Mouse (Mus musculus): Measurements from ENCODE around the gene Pdhb.

Gene Pdhb

DNA sequence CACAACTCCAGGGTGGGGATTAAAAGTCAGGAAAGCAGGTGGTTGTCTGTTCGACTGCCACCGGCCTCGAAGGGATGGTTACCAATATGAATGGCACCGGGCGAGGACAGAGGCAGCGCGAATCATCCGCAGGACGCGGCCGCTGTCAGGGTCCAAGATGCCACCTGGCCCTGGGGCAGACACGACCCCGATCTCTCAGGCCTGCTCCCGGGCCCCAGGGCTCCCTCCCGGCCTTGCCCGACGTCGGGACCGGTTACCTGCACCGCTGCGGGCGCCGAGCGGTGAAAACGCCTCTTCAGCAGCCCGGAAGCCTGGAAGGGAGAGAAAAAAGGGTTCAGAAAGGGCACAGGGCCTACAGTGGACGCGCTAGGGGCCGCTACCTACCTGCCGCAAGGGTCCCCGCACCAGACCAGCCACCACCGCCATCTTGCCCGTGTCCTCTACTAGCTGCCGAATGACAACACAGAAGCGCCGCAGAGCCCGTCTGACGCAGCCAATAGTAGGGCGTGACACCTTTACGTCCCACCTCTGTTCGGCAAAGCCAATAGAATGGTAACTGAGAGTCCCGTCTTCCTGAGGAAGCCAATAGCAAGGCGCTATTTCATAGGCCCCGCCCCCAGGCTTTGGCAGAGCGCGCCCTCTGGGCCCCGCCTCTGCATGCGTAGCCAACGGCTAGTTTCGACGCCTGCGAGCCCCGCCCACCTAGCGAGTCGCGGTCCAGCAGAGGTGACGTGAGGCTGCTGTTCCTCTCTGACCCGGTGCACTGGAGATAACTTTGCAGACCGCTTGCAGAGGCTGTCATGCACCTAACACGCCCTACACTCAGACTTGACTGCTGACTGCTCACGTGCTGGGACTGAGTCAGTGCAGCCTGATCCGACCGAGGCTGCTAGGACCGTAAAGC lies at the start of gene Pdhb:
TSS of gene Pdhb (minus strand) at position 519 of the 904 bp plus-strand sequence.
- in situ Hi-C loops (cut with MseI, MboI), result no loop called here

DNA sequence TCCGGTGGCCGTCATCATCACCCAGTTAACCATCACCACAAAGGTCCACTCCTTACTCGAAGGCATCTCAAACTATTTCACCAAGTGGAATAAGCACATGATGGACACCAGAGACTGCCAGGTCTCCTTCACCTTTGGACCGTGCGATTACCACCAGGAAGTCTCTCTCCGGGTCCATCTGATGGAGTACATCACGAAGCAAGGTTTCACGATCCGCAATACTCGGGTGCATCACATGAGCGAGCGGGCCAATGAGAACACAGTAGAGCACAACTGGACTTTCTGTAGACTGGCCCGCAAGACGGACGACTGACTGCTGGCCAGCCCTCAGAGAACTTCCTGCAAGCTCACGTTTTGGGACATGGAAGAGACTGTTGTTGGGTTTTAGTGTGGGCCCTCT lies 49.7 kb upstream of the Pdhb start:
- in situ Hi-C loops (cut with MseI, MboI), result no loop called here

GRCm38 (mm10) chr14:8220912-8221311 lies 48.1 kb upstream of the Pdhb start:
- in situ Hi-C loops (cut with MseI, MboI), result no loop called here

GRCm38 (mm10) chr14:8220306-8220705 lies 47.5 kb upstream of the Pdhb start:
- in situ Hi-C loops (cut with MseI, MboI), result no loop called here

GRCm38 (mm10) chr14:8219876-8220275 lies 47.1 kb upstream of the Pdhb start:
- in situ Hi-C loops (cut with MseI, MboI), result no loop called here

DNA sequence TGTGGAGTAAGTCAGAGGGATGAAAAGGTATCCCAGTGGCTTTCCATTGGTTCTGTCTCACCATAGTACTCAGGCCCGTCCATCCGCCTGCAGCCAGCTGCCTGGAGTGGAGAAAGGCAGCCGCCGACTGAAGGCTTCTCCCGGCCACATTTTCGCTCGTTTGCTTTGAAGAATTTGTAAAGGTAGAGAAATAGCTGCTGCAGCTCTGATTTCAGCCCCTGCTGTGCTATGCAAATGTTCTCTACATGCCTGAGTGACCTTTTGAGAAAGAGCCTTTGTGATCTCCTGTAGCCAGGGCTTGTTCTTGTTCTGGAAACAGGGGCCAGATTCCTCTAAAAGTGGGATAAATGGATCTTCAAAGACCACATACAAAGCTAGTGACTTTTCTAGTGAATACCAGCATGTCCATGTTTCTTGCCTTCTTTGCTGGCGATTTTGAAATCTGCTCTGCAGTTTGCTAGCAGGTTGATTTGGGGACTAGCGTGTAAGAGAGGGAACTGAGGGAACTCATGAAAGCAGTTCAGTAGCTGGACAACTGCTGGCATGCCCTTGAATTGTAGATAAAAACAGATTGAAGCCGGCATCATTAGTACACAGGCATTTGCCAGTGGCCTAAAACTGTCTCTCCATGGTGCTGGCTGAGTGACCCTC lies 46.0 kb upstream of the Pdhb start:
- in situ Hi-C loops (cut with MseI, MboI), result no loop called here

DNA sequence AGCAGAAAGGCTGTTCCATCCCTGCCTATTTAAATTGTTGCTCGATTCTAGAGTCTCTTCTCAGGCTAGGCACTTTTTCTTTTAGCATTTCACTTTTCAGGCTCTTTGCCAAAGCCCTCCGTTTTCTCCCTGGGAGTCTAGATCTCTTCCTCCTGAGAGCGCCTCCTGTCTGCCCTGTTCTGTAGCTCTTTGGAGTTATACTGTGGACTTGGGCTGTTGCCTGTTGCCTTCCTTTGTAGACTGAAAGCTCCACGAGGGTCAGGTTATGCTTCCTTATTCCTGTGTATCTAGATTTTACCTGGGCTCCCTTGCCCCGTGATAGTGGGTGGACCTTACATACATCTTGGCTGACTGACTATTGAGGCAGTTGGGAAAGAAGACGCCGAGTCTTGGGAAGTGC lies 45.4 kb upstream of the Pdhb start:
- in situ Hi-C loops (cut with MseI, MboI), result no loop called here

GRCm38 (mm10) chr14:8216100-8216499 lies 43.3 kb upstream of the Pdhb start:
- in situ Hi-C loops (cut with MseI, MboI), result no loop called here

DNA sequence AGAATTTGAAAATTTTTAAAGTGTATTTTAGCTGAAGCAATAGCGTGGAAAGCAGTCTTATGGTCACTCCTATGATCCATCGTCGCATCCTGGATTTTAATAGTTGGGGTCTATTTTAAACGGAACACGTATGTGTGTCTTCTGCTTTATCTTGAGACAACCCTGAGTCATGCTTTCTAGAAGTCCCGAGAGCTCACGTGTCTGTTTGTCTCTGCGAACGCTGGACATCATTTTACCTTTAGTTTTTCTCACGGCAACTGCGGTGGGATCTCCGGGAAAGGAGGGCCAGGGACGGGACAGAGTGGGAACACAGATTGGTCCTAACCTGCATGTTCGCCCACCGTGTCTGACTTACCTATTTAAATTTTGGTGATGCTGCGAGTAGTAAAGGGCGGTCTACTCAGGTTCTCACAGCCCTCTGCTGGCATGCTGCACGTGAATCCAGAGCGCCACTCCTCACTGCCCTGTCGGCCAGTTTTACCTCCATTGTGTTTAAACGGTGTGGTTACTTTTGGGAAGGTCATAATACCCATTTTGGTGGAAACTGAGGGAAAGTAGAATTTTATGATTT lies 42.5 kb upstream of the Pdhb start:
- in situ Hi-C loops (cut with MseI, MboI), result no loop called here

DNA sequence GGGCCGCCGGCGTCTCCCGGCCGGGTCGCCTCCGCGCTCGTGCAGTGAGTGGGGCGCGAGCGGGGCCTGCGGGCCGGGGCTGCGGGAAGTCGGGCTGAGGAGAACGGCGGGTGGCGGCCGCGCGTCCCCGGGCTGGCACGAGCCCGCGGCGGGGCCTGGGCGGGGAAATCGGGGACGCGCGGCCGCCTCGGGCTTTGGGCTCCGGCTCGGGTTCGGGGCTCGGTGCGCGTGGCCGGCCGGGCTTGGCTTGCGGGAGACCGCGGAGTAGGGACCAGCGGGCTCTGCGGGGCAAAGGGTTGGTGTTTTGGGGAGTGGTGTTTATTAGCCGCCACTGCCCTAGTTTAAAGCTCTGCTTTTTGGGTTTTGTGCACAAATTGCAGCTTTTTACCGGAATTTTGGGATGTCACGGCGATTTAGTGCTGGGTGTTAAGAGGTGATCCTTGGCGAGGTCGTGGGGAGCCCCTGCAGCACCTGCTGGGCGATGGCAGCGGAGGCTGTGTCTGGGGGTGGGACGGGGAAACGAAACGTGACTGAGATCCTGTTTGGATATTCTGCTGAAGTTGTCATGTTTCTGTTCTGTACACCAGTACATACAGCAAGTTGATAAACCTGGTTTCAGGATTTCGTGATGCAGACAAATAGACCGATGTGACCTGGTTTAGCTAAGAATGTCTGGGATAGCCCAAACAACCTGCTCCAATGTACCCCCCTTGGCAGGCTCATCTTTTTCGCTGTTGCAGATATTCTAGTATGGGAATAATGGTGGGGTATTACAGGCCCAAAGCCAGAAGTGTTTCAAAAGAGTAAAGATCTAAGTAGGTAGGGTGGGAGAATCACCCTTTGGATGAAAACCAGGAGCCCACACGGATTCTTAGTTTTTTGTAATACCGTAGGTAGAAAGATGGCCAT lies 41.7 kb upstream of the Pdhb start:
- in situ Hi-C loops (cut with MseI, MboI), result no loop called here

- in situ Hi-C loops (cut with MseI, MboI), result no loop called here
Observed at GRCm38 (mm10) chr14:8213803-8214224, 41.0 kb upstream of the Pdhb start, which contains the start of gene Kctd6. TSS of gene Kctd6 (plus strand) at chr14:8214140.

GRCm38 (mm10) chr14:8212996-8213395 lies 40.2 kb upstream of the Pdhb start:
- in situ Hi-C loops (cut with MseI, MboI), result no loop called here

- in situ Hi-C loops (cut with MseI, MboI), result no loop called here
Observed at GRCm38 (mm10) chr14:8209896-8210295, 37.1 kb upstream of the Pdhb start.

- in situ Hi-C loops (cut with MseI, MboI), result no loop called here
Observed at GRCm38 (mm10) chr14:8208876-8209275, 36.1 kb upstream of the Pdhb start.

GRCm38 (mm10) chr14:8207543-8207942 lies 34.7 kb upstream of the Pdhb start:
- in situ Hi-C loops (cut with MseI, MboI), result no loop called here

DNA sequence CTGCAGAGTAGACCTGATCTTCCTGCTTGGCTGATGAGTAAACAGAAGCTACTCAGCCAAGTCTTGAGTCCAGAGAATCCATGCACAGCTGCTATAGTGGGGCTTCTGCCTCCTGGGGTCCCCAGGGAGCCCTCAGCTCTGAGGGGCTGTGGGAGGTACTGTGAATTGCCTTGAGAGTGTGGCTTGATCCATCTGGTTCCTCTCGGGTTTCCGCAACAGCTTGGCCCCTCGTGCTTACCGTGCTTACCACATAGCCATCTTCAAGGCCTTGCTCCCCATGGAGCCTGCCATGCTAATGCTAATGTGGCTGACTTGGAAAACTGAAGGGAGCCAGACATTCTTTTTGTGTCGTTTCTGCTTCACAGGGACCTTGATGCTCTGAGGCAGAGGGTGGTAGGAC lies 34.3 kb upstream of the Pdhb start:
- in situ Hi-C loops (cut with MseI, MboI), result no loop called here

DNA sequence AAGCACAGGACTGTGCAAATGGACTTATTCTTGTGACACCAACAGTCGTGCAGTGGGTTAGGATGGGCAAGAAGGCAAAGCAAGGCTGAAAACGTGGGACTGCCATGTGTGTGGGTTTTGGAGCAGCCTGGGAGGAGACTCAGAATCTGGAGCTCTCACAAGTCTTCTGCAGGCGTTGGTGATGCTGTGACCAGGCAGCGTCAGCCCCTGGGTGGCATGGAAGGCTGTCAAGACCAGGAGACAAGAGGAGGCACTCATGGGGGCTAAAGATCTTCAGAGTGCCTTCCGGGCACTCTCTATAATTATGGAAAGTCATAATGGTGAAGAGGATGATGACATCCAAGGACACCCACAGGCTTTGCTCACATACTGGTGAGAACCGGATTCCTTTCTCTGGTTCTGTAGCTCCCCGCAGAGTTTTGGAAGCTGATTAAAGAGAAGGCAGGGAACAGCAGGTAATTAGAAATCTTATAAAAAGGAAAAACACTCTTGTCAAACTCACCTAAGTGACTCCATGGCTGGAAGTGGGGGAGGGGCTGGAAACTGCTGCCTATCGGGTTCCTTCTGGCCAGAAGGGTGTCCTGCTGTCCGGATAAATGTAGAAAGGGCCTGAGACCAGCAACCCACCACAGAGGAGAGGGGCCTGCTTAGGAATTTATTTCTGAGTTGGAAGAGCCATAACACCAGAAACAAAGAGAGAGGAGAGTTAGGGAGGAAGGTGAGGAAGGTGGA lies 33.5 kb upstream of the Pdhb start:
- in situ Hi-C loops (cut with MseI, MboI), result no loop called here

DNA sequence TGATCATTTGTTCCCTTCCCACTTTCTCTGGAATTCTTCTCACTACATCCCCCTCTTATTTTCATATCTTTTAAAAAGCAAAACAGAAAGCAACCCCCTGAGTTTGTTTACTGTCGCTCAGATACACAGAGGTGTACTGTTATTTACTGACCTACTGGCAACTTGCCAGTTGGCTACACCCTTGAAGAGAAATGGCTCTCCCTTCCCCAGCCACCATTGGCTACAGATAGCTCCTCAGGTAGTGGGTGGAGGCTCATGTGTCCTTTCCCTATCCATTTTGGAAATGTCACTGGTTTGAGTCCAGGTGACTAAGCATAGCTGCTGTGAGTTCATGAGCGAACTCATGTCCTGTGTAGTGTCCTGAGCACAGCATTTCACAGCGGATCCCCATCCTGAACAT lies 28.9 kb upstream of the Pdhb start:
- in situ Hi-C loops (cut with MseI, MboI), result no loop called here

GRCm38 (mm10) chr14:8200769-8201168 lies 27.9 kb upstream of the Pdhb start:
- in situ Hi-C loops (cut with MseI, MboI), result no loop called here

- in situ Hi-C loops (cut with MseI, MboI), result no loop called here
Observed at GRCm38 (mm10) chr14:8192727-8193126, 19.9 kb upstream of the Pdhb start.

Data from mouse trophoblast stem cell (cell line).